Mouse (Mus musculus) lung, postnatal 0 days (tissue): ENCODE results near the gene Cox6a2.

Source experiments
- CTCF ChIP-seq: IDR thresholded peaks from 2 replicates; pipeline ENCODE4 v1.5.1; 2016; ENCODE audit warnings: antibody characterized with exemption, mild to moderate bottlenecking
- EP300 ChIP-seq: IDR thresholded peaks from 2 replicates; pipeline ENCODE4 v1.6.1; 2016; ENCODE audit warnings: antibody characterized with exemption, mild to moderate bottlenecking, control low read depth

DNA sequence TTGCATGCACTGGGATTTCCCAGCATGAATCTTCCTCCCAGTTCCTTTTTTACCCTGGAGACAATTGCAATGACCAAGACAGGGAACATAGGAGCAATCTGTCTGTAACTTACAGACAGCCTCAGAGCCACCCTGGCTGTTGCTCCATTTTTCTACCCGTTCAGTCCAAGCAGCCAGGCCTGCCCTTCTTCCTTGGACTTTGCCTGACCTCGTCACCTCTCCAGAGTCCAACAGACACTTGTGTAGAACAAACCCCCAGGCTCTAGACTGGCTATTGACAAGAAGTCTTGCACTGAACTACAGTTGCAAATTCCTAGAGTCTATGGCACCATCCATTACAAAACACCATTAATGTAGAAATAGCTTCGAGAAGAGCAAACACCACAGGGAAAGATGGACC lies 3.6 kb upstream of the Cox6a2 start:
- TF ChIP-seq EP300, result no peak
- TF ChIP-seq CTCF, result no peak
